Mouse (Mus musculus): ENCODE data around the gene Ppt2. TPM values are rescaled to one million over a fixed set of nuclear protein-coding genes. Genes with fewer than 3 reads are reported as not detected.

Gene Ppt2
- polyA plus RNA-seq, 1 experiment from 2014 or later: 19.3 TPM

- no peak overlapping the region for H3K9ac ChIP-seq (replicated peaks)
- peaks cover 6% of the 10 kb centered on the region for H3K4me1 ChIP-seq (ENCODE audit: insufficient read depth)
- no peak for DNase-seq
- H3K36me3 ChIP-seq (replicated peaks; ENCODE audit: insufficient read depth, low read length): peaks cover 3% of the 10 kb centered on the region
- no peak overlapping the region for H3K27ac ChIP-seq (ENCODE audit: low read depth)
- no peak overlapping the region for H3K4me2 ChIP-seq (ENCODE audit: low read depth, low read length)
- 68% methylated on average over 3 of the region's 3 CpGs for whole genome bisulfite sequencing (ENCODE audit: insufficient replicate concordance)
- no peak for TF ChIP-seq CTCF (IDR thresholded peaks at IDR 0.05; ENCODE audit: low read depth)
- H3K9me3 ChIP-seq (ENCODE audit: low read length): no peaks in the 10 kb centered on the region
- no peak for ATAC-seq
- peaks cover 30% of the 10 kb centered on the region for H3K27me3 ChIP-seq (ENCODE audit: insufficient read depth, low read length)
- no peak overlapping the region for H3K4me3 ChIP-seq (ENCODE audit: low read depth, low read length)
Measured at GRCm38 (mm10) chr17:34658591-34658990, 30.3 kb upstream of the Ppt2 start.

GRCm38 (mm10) chr17:34658145-34658544 is 29.8 kb upstream of the Ppt2 start:
- no peak overlapping the region for H3K27ac ChIP-seq (ENCODE audit: low read depth)
- no peak overlapping the region for H3K9ac ChIP-seq (replicated peaks)
- ATAC-seq (no peak), DNase-seq (no peak)
- H3K27me3 ChIP-seq (ENCODE audit: insufficient read depth, low read length): peaks cover 29% of the 10 kb centered on the region
- WGBS (ENCODE audit: insufficient replicate concordance): 23% methylated on average over 2 of the region's 2 CpGs
- peaks cover 6% of the 10 kb centered on the region for H3K4me1 ChIP-seq (ENCODE audit: insufficient read depth)
- no peaks in the 10 kb centered on the region for H3K9me3 ChIP-seq (ENCODE audit: low read length)
- TF ChIP-seq EP300 (IDR thresholded peaks at IDR 0.05; ENCODE audit: low read depth): no peak
- no peak for TF ChIP-seq CTCF (IDR thresholded peaks at IDR 0.05; ENCODE audit: low read depth)
- H3K4me2 ChIP-seq (ENCODE audit: low read depth, low read length): no peak overlapping the region
- no peak overlapping the region for H3K4me3 ChIP-seq (ENCODE audit: low read depth, low read length)
- peaks cover 6% of the 10 kb centered on the region for H3K36me3 ChIP-seq (replicated peaks; ENCODE audit: insufficient read depth, low read length)

- 35% methylated on average over 2 of the region's 2 CpGs for WGBS (ENCODE audit: insufficient replicate concordance)
Measured at GRCm38 (mm10) chr17:34657271-34657670, 29.0 kb upstream of the Ppt2 start.

GRCm38 (mm10) chr17:34656666-34657065 is 28.4 kb upstream of the Ppt2 start:
- TF ChIP-seq CTCF (IDR thresholded peaks at IDR 0.05; ENCODE audit: low read depth) (no peak), EP300 (IDR thresholded peaks at IDR 0.05; ENCODE audit: low read depth) (no peak)
- no peaks in the 10 kb centered on the region for H3K9me3 ChIP-seq (ENCODE audit: low read length)

More at GRCm38 (mm10) chr17:34657271-34657670, 29.0 kb upstream of the Ppt2 start:
- Histone ChIP-seq H3K27me3 (ENCODE audit: insufficient read depth, low read length) (peaks cover 24% of the 10 kb centered on the region), H3K4me2 (ENCODE audit: low read depth, low read length) (no peak overlapping the region), H3K9me3 (ENCODE audit: low read length) (no peaks in the 10 kb centered on the region), H3K9ac (replicated peaks) (no peak overlapping the region), H3K36me3 (replicated peaks; ENCODE audit: insufficient read depth, low read length) (peaks cover 11% of the 10 kb centered on the region), H3K4me3 (ENCODE audit: low read depth, low read length) (no peak overlapping the region), H3K27ac (ENCODE audit: low read depth) (no peak overlapping the region), H3K4me1 (ENCODE audit: insufficient read depth) (peaks cover 6% of the 10 kb centered on the region)
- DNase-seq: no peak
- TF ChIP-seq EP300 (IDR thresholded peaks at IDR 0.05; ENCODE audit: low read depth) (no peak), CTCF (IDR thresholded peaks at IDR 0.05; ENCODE audit: low read depth) (no peak)
- ATAC-seq: no peak

GRCm38 (mm10) chr17:34655581-34655991 is 27.3 kb upstream of the Ppt2 start:
- Histone ChIP-seq H3K9ac (replicated peaks) (0 out of 2 replicates have a peak overlapping the region, but pooled peaks have one; percentile 22), H3K9me3 (ENCODE audit: low read length) (no peaks in the 10 kb centered on the region), H3K4me3 (ENCODE audit: low read depth, low read length) (no peak overlapping the region), H3K4me1 (ENCODE audit: insufficient read depth) (peaks cover 6% of the 10 kb centered on the region), H3K36me3 (replicated peaks; ENCODE audit: insufficient read depth, low read length) (peaks cover 19% of the 10 kb centered on the region), H3K27me3 (ENCODE audit: insufficient read depth, low read length) (peaks cover 14% of the 10 kb centered on the region), H3K4me2 (ENCODE audit: low read depth, low read length) (no peak overlapping the region), H3K27ac (ENCODE audit: low read depth) (no peak overlapping the region)
- TF ChIP-seq CTCF (IDR thresholded peaks at IDR 0.05; ENCODE audit: low read depth) (peak; percentile 28; the same call in 1 of the 2 replicates), EP300 (IDR thresholded peaks at IDR 0.05; ENCODE audit: low read depth) (no peak)
- ATAC-seq: peak; percentile 75
- WGBS (ENCODE audit: insufficient replicate concordance): 36% methylated on average over 2 of the region's 4 CpGs
- peak; percentile 66 for DNase-seq

More at GRCm38 (mm10) chr17:34656666-34657065, 28.4 kb upstream of the Ppt2 start:
- Histone ChIP-seq H3K27me3 (ENCODE audit: insufficient read depth, low read length) (peaks cover 24% of the 10 kb centered on the region), H3K9ac (replicated peaks) (no peak overlapping the region), H3K4me1 (ENCODE audit: insufficient read depth) (peaks cover 6% of the 10 kb centered on the region), H3K36me3 (replicated peaks; ENCODE audit: insufficient read depth, low read length) (peaks cover 14% of the 10 kb centered on the region), H3K4me2 (ENCODE audit: low read depth, low read length) (no peak overlapping the region), H3K4me3 (ENCODE audit: low read depth, low read length) (no peak overlapping the region), H3K27ac (ENCODE audit: low read depth) (no peak overlapping the region)
- ATAC-seq (no peak), DNase-seq (no peak)
- WGBS (ENCODE audit: insufficient replicate concordance): 60% methylated on average over 8 of the region's 8 CpGs

GRCm38 (mm10) chr17:34655160-34655559 is 26.9 kb upstream of the Ppt2 start:
- peak; percentile 34 for DNase-seq
- Histone ChIP-seq H3K9me3 (ENCODE audit: low read length) (no peaks in the 10 kb centered on the region), H3K4me2 (ENCODE audit: low read depth, low read length) (no peak overlapping the region), H3K4me1 (ENCODE audit: insufficient read depth) (peaks cover 6% of the 10 kb centered on the region), H3K9ac (replicated peaks) (0 out of 2 replicates have a peak overlapping the region, but pooled peaks have one; percentile 22), H3K27ac (ENCODE audit: low read depth) (no peak overlapping the region), H3K4me3 (ENCODE audit: low read depth, low read length) (no peak overlapping the region), H3K27me3 (ENCODE audit: insufficient read depth, low read length) (peaks cover 10% of the 10 kb centered on the region; the same call in 1 of the 2 replicates), H3K36me3 (replicated peaks; ENCODE audit: insufficient read depth, low read length) (peaks cover 23% of the 10 kb centered on the region)
- no peak for TF ChIP-seq EP300 (IDR thresholded peaks at IDR 0.05; ENCODE audit: low read depth)
- ATAC-seq: peak; percentile 22; the same call in 1 of the 2 replicates
- WGBS (ENCODE audit: insufficient replicate concordance): 45% methylated on average over 7 of the region's 7 CpGs
